Mouse (Mus musculus) thymus, adult 2 months (tissue): ENCODE measurements at regions not wholly inside any gene's neighbourhood (a gene's known extent, or its start where the extent isn't known, plus 50 kb on each side); places are given as distances from the start of the nearest gene placed in this dataset.

Experiments used
- CTCF ChIP-seq: fragments of 200-500 bp; IDR thresholded peaks from 2 replicates; pipeline ENCODE4 v1.5.1; 2012; ENCODE audit warnings: mild to moderate bottlenecking, control low read depth, low read length, moderate library complexity, borderline replicate concordance; ENCODE audit not compliant: control insufficient read depth, poor library complexity, insufficient read depth; ENCODE audit errors: extremely low read depth
- POLR2A ChIP-seq: fragments of 200-500 bp; IDR thresholded peaks from 2 replicates; pipeline ENCODE4 v1.6.1; 2012; ENCODE audit warnings: mild to moderate bottlenecking, low read length, control low read depth, moderate library complexity; ENCODE audit not compliant: control insufficient read depth, poor library complexity, insufficient read depth; ENCODE audit errors: extremely low read depth

DNA sequence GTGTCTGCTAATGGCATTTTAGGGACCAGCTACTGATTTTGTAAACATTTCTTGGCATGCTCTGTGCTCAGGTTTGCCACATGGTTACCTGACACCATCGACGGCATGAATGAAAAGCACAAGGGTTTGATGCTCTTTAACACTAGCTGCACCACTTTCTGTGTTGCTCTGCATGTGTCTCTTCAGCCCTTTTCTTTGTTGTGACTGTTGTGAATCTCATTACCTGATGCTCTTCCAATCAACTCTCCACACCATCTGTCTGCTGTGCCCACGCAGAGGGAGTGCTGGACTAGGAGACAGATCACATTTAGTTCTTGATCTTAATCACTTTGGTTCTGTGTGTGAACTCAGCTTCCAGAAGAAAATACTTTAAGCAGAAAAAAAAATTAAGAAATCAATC is 496.6 kb downstream of the Dok5 start:
- no peak for TF ChIP-seq POLR2A
- no peak for TF ChIP-seq CTCF
